ENCODE assay signal across 16 mouse cellular contexts in the genomic region with DNA sequence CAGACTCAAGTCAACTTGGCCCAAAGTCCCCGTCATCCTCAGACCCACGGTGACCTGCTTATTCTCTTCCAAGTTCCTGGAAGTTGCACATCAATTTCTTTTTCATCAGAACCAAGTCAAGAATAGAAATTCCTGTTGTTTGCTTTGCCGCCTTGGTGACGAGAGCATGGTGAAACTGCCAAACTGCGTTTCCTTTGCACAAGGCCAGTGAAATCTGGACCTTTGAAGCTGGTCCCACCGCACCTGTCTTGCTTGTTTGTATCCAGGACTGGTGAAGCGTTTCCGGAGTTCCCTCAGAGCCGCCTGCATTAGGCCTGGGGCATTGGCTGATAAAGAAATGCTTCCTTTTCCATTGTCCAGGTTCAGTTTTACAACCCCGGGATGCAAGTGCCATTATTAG. TPM values are rescaled to one million over a fixed set of nuclear protein-coding genes. Genes with fewer than 3 reads are reported as not detected.
DNase-seq lines count a peak whose midpoint lies in the region; ATAC-seq and TF ChIP-seq lines count a peak whose summit lies in the region.
"Had no signal": no experiment of that assay in that cellular context is flagged by ENCODE, and none has a peak within 500 bp of the region (broad histone marks: within the 10 kb centered on the region; RNA-seq: fewer than 3 reads in every experiment).

No protein-coding gene starts in this region.

- 0 out of 2 replicates have a peak, but pooled peaks have one; percentile 36 for TF ChIP-seq EP300 in heart, adult 2 months (IDR thresholded peaks at IDR 0.05; ENCODE audit: insufficient read depth, low read depth, low read length)
- TF ChIP-seq EP300 in ES-Bruce4 (IDR thresholded peaks at IDR 0.05; ENCODE audit: insufficient read depth, low read depth, low read length), result no peak

- no peak for ATAC-seq in heart, embryonic 11.5 days (replicated peaks; ENCODE audit: insufficient number of reproducible peaks, low FRiP score, low TSS enrichment)
- ATAC-seq: activated CD4-positive, CD25-positive, alpha-beta regulatory T cell, adult 4 months; midbrain, embryonic 16.5 days had no signal

- TF ChIP-seq POLR2A in heart, adult 2 months (IDR thresholded peaks at IDR 0.05; ENCODE audit: insufficient read depth, low read depth, low read length), result no peak
- no peak for TF ChIP-seq POLR2A in ES-Bruce4 (IDR thresholded peaks at IDR 0.05; ENCODE audit: insufficient read depth, low read length)

- no peaks in the 10 kb centered on the region for H3K9me3 ChIP-seq in heart, embryonic 11.5 days (replicated peaks; ENCODE audit: control insufficient read depth, low read length)
- H3K9me3 ChIP-seq in ES-Bruce4 (replicated peaks; ENCODE audit: control insufficient read depth, insufficient read depth, low read length, poor library complexity, severe bottlenecking), result no peaks in the 10 kb centered on the region

- 50% methylated on average over 10 of the region's 10 CpGs for WGBS in heart, adult 2 months
- WGBS in heart, embryonic 11.5 days (ENCODE audit: insufficient replicate concordance), result 63% methylated on average over 10 of the region's 10 CpGs

- no peaks in the 10 kb centered on the region for H3K27me3 ChIP-seq in heart, adult 2 months (ENCODE audit: control insufficient read depth, insufficient read depth, low read length)
- no peaks in the 10 kb centered on the region for H3K27me3 ChIP-seq in heart, embryonic 11.5 days (ENCODE audit: control insufficient read depth, insufficient read depth, low read length)
- H3K27me3 ChIP-seq in ES-Bruce4 (ENCODE audit: control insufficient read depth, insufficient read depth, low read length, poor library complexity, severe bottlenecking), result no peaks in the 10 kb centered on the region
- H3K27me3 ChIP-seq: CH12.LX had no signal

- no peaks in the 10 kb centered on the region for H3K4me1 ChIP-seq in heart, adult 2 months (ENCODE audit: control insufficient read depth, insufficient read depth, low read length)
- 0 out of 2 replicates have a peak, but pooled peaks cover 6% of the 10 kb centered on the region for H3K4me1 ChIP-seq in heart, embryonic 11.5 days (ENCODE audit: control insufficient read depth, insufficient read depth, low read length)
- no peaks in the 10 kb centered on the region for H3K4me1 ChIP-seq in ES-Bruce4 (ENCODE audit: control insufficient read depth, insufficient read depth, low read length)

- H3K4me2 ChIP-seq in heart, embryonic 11.5 days, result no peak overlapping the region

- no peak overlapping the region for H3K9ac ChIP-seq in heart, adult 2 months (ENCODE audit: low read depth, low read length)
- H3K9ac ChIP-seq in heart, embryonic 11.5 days (ENCODE audit: low read depth, low read length), result no peak overlapping the region
- no peak overlapping the region for H3K9ac ChIP-seq in ES-Bruce4 (ENCODE audit: low read depth, poor library complexity, severe bottlenecking)

- intact Hi-C loops in heart, adult 2 months (cut with DNase I), result no loop called here

- no peaks in the 10 kb centered on the region for H3K79me2 ChIP-seq in heart, adult 2 months (replicated peaks; ENCODE audit: control insufficient read depth, insufficient read depth, low read length)

- no peak for TF ChIP-seq CTCF in heart, adult 2 months (IDR thresholded peaks at IDR 0.05)
- no peak for TF ChIP-seq CTCF in ES-Bruce4 (IDR thresholded peaks at IDR 0.05; ENCODE audit: low read depth, low read length)

- H3K4me3 ChIP-seq in heart, adult 2 months, result no peak overlapping the region
- H3K4me3 ChIP-seq in heart, embryonic 11.5 days (ENCODE audit: low read depth, low read length), result no peak overlapping the region
- peak overlapping the region; percentile 31 for H3K4me3 ChIP-seq in ES-Bruce4 (ENCODE audit: low read depth, low read length)

- DNase-seq in adrenal gland, adult (ENCODE audit: inconsistent age in 2 of 2, low spot score in 1 of 2), result peak; percentile 31 to 59
- no peak for DNase-seq in adrenal gland, postnatal 25 days
- DNase-seq in heart, adult 2 months, result peak; percentile 40 to 49
- DNase-seq in kidney, adult 9 months, result peak; percentile 57
- no peak for DNase-seq in layer of hippocampus, postnatal 10 days (ENCODE audit: low spot score in 2 of 2)
- no peak for DNase-seq in left cerebral cortex, adult 11 months (ENCODE audit: low spot score)
- DNase-seq: cerebellum, adult 9-10 months; embryo, embryonic 11 days; liver; lung, adult 18-20 months; thymus, postnatal 4 days had no signal

- H3K36me3 ChIP-seq in heart, adult 2 months (ENCODE audit: control insufficient read depth, insufficient read depth, low read length), result no peaks in the 10 kb centered on the region
- no peaks in the 10 kb centered on the region for H3K36me3 ChIP-seq in heart, embryonic 11.5 days (ENCODE audit: control insufficient read depth, insufficient read depth, low read length)
- no peaks in the 10 kb centered on the region for H3K36me3 ChIP-seq in ES-Bruce4 (ENCODE audit: control insufficient read depth, insufficient read depth, low read length, poor library complexity, severe bottlenecking)

- H3K27ac ChIP-seq in heart, adult 2 months, result peak overlapping the region; percentile 51; the same call in 1 of the 2 replicates
- H3K27ac ChIP-seq in heart, embryonic 11.5 days (ENCODE audit: low read depth, low read length), result no peak overlapping the region
- H3K27ac ChIP-seq in ES-Bruce4 (ENCODE audit: insufficient read depth, low read length), result no peak overlapping the region

RNA-seq across cellular contexts. Expression of gene Spry1, which starts 44.0 kb away (rescaled TPM):
- 19.8 and 20.7 TPM in 2 replicates for total RNA-seq in adrenal gland, postnatal 25 days (2021)
- total RNA-seq in heart, adult 2 months (2021), result 10 to 100 TPM; 20.7 to 28.8 TPM
- 34.6 and 38.1 TPM in 2 replicates for polyA plus RNA-seq in heart, adult 2 months (2012; rRNA removed)
- 4.8 and 6.3 TPM in 2 replicates for polyA plus RNA-seq in heart, embryonic 11.5 days (2014; fragmentation: Nextera tagmentation; extraction: Ambion mirVana)
- polyA plus RNA-seq in ES-Bruce4 (2011; ENCODE audit: insufficient read depth, insufficient read length, low read depth, missing spikeins), result 30.1 and 30.5 TPM in 2 replicates
- 10 to 100 TPM; 17.1 to 18.2 TPM for total RNA-seq in layer of hippocampus, postnatal 10 days (2021)
- total RNA-seq: CH12.LX had no signal

Comparison
In these comparisons a context has a peak if more than half of its experiments do, and no peak if none do; other contexts are left out.
1. DNase-seq: peak in adrenal gland, adult (2 of 2), heart, adult 2 months (2 of 2) and kidney, adult 9 months (single experiment); none in adrenal gland, postnatal 25 days (single experiment), layer of hippocampus, postnatal 10 days (0 of 2) and left cerebral cortex, adult 11 months (single experiment).